Mouse (Mus musculus): ENCODE measurements at regions not wholly inside any gene's neighbourhood (a gene's known extent, or its start where the extent isn't known, plus 50 kb on each side); places are given as distances from the start of the nearest gene placed in this dataset.

DNA sequence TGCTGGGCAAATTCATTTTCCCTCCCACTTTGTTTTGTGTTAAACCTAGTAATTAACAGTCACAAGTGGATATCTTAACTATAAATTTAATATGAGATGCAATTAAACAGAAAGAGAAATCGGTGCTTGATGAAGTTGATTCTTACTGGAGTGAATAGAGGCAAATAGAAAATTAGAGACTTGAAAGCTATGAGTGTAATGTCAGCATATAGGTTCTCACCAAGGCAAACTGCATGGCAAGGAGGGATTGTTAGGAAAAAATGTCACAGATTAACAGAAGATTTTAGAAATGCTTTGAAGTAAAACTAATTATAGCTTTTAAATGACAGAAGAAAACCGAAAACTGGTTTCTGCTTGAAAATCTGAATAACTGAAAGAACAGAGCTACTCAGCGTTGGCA is 592.3 kb downstream of the Pdha2 start:
- TF ChIP-seq GATA1 (IDR thresholded peaks at IDR 0.05; ENCODE audit: borderline replicate concordance, low read length): no peak
- TF ChIP-seq FLI1 (IDR thresholded peaks at IDR 0.05; ENCODE audit: low read length): no peak
